Mouse (Mus musculus) brown adipose tissue, adult 24 weeks (tissue): ENCODE data around the gene Uxs1. TPM values are rescaled to one million over a fixed set of nuclear protein-coding genes. Genes with fewer than 3 reads are reported as not detected.

Experiments used
- H3K27ac ChIP-seq: fragments of 200-500 bp; replicated peaks from 2 replicates; pipeline ENCODE4 v1.5.1; 2012; ENCODE audit warnings: low read depth, mild to moderate bottlenecking, low read length
- H3K4me1 ChIP-seq: fragments of 200-500 bp; 2 replicates; pipeline ENCODE4 v1.6.1; 2012; ENCODE audit warnings: low read length, mixed read lengths; ENCODE audit not compliant: control insufficient read depth, insufficient read depth, insufficient read length
- H3K4me3 ChIP-seq: fragments of 200-500 bp; 2 replicates; pipeline ENCODE4 v1.5.1; 2012; ENCODE audit warnings: low read depth, mild to moderate bottlenecking, low read length, moderate library complexity; ENCODE audit not compliant: insufficient read depth
- polyA plus RNA-seq: library from polyadenylated mRNA; stranded (reverse); fragments of >200 nt; gene quantifications from 2 replicates; pipeline ENCODE4 v1.2.4, GENCODE M21; 2012; ENCODE audit not compliant: missing spikeins, insufficient read depth, insufficient read length

Uxs1 gene
- polyA plus RNA-seq, 1 experiment, result 13.2 TPM

DNA sequence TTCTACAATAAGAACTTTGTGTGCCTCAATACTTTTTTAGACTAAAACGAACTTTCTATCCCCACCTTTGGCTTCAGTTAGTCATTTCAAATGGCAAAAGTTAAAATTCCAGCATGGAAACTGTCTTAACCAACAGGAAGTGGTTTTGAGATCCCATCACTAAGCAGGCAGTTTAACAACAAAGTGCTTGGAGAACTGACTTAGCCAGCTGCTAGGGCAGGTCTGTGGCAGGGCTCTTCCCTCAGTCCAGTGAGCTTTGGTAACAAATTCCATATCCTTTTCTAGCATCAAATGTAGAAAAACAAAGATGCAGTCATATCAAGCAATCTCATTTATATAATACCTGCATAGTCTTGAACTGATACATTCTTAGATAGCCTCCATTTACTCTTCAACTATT lies 105.1 kb downstream of the Uxs1 start:
- Histone ChIP-seq H3K4me3 (no peak overlapping the region), H3K27ac (no peak overlapping the region), H3K4me1 (no peaks in the 10 kb centered on the region)

DNA sequence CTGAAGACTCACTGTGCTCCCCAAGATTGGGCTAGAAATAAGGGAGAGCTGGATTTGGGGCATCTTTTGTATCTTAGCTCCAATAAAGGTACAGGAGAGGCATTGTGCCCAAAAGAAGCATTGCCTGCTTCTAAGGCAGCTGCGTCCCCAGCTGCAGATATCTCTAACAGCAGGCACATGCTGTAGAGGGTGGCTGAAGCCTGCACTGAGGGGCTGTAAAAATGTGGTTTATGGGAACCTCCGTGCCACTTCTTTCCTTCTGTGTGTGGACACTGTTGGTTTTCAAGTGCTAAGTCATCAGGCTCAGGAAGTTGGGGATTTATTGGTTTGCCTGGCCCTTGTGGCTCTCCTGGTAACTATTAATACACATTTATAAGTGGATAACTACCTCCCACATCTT lies 108.8 kb downstream of the Uxs1 start:
- Histone ChIP-seq H3K4me3 (no peak overlapping the region), H3K27ac (no peak overlapping the region), H3K4me1 (no peaks in the 10 kb centered on the region)

DNA sequence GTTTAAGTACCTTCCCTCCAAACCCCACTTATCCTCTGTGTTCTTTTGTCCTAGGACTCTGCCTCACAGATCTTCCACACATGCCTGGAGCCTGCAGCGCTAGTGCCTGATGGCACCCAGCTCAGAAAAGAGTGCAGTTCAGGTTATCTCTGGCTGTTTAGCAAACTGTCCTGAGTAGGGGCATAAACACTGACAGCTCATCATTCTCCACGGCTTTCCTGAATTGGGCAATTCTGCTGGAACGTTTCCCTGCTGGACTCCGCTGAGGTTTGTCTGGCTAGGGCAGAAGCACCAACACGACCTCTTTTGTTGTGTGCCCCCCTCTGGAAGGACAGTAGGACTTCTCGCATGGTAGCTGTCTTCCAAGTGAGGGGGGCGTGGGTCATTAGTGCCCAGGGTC lies 109.6 kb downstream of the Uxs1 start:
- H3K4me1 ChIP-seq, result no peaks in the 10 kb centered on the region
- H3K4me3 ChIP-seq, result no peak overlapping the region
- H3K27ac ChIP-seq, result no peak overlapping the region

DNA sequence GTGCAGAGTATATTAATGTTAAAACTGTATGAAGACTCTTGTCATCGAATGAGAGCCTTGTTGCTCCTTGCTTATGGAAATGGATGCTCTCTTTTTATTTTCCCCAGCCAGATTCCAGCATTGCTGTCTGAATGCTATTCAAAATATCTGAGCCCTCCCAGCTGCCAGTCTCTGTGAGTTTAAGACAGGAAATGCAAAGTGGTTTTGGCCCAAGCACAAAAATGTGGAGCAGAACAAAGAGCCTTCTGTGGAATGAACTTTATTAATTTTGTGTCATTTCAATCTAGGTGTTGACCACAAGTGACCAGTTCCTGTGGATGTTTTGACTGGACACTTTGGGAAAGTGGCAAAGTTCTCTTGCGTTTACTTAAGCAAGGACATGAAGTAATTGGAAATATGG lies 112.8 kb downstream of the Uxs1 start:
- Histone ChIP-seq H3K27ac (no peak overlapping the region), H3K4me3 (no peak overlapping the region), H3K4me1 (no peaks in the 10 kb centered on the region)

DNA sequence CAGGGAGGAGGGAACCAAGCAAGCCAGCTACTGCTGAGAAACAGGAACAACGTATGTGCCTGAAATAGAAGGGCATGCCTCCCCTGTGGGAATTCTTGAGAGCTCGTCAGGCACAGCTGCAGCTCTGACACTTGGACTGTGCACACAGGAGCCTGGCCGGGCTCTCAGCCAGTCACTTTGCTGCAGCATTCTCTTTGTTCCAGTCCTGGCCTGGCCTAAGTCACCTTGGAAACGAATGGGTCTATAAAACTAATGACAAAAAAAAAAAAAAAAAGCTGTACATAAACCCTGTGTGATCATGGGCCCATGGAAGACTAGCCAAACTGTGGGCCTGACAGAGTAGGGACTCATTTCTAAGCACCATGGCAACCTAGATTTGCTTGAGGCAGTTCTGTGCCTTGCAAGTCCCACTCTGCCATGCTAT lies 129.0 kb downstream of the Uxs1 start:
- peaks cover 7% of the 10 kb centered on the region for H3K4me1 ChIP-seq
- no peak overlapping the region for H3K27ac ChIP-seq
- H3K4me3 ChIP-seq, result no peak overlapping the region

Other genes starting within 250 kb of the Uxs1 start
- gene 1500015O10Rik, start 97.2 kb downstream of the Uxs1 start, polyA plus RNA-seq, result 1.1 TPM in 1 of 2 replicates, not detected in the other
- 18.7 and 28.0 TPM in 2 replicates for gene Tpp2, start 105.8 kb upstream of the Uxs1 start, polyA plus RNA-seq
- 1.3 and 2.1 TPM in 2 replicates for gene Mettl21c, start 192.2 kb upstream of the Uxs1 start, polyA plus RNA-seq
- gene Gm8251, start 234.1 kb upstream of the Uxs1 start, polyA plus RNA-seq, result not detected in 2 replicates